Mouse (Mus musculus) hindbrain, embryonic 10.5 days (tissue): ENCODE measurements around the gene Pnkd. TPM values are rescaled to one million over a fixed set of nuclear protein-coding genes. Genes with fewer than 3 reads are reported as not detected.

ENCODE experiments used
- microRNA counts: library from miRNA; unstranded; fragments of <30 nt; microRNA quantifications from one replicate; lab custom pipeline; 2017
- polyA plus RNA-seq: library from polyadenylated mRNA; unstranded; fragments of >200 nt; fragmentation: Nextera tagmentation; extraction: Ambion mirVana; gene quantifications from 2 replicates; pipeline ENCODE4 v1.2.1, GENCODE M21; 2016

Pnkd gene
- polyA plus RNA-seq, 1 experiment from 2014 or later, result 120 TPM

MicroRNAs encoded within 50 kb of the gene (microRNA counts, 519-probe panel; counts per million panel counts)
- 1,255 counts per million, percentile 77 among the panel's probes with 10 or more counts for microRNA mmu-miR-26b (lab: Ali Mortazavi, UCI)

Other genes with a start within 250 kb of the Pnkd start
- gene Tns1, start 160.5 kb upstream of the Pnkd start, polyA plus RNA-seq, result 15.1 and 15.3 TPM in 2 replicates
- gene Rufy4, start 159.4 kb upstream of the Pnkd start, polyA plus RNA-seq, result 0.31 and 0.37 TPM in 2 replicates
- gene Cxcr2, start 130.9 kb upstream of the Pnkd start, polyA plus RNA-seq, result 0.11 and 0.18 TPM in 2 replicates
- gene Cxcr1, start 90.3 kb upstream of the Pnkd start, polyA plus RNA-seq, result not detected in 2 replicates
- gene Arpc2, start 48.8 kb upstream of the Pnkd start, polyA plus RNA-seq, result 352 and 355 TPM in 2 replicates
- 0.15 and 0.24 TPM in 2 replicates for gene Gpbar1, start 6.4 kb upstream of the Pnkd start, polyA plus RNA-seq
- 238 and 248 TPM in 2 replicates for gene Aamp, start 192 bp upstream of the Pnkd start, polyA plus RNA-seq
- 11.6 and 12.6 TPM in 2 replicates for gene Tmbim1, start 20.7 kb downstream of the Pnkd start, polyA plus RNA-seq
- gene Catip, start 77.2 kb downstream of the Pnkd start, polyA plus RNA-seq, result 0.37 and 1.4 TPM in 2 replicates
- 1.8 and 3.0 TPM in 2 replicates for gene Slc11a1, start 90.3 kb downstream of the Pnkd start, polyA plus RNA-seq
- 34.3 and 35.7 TPM in 2 replicates for gene Ctdsp1, start 106.6 kb downstream of the Pnkd start, polyA plus RNA-seq
- gene Vil1, start 124.4 kb downstream of the Pnkd start, polyA plus RNA-seq, result 0.21 and 0.24 TPM in 2 replicates
- gene Cnot9, start 221.1 kb downstream of the Pnkd start, polyA plus RNA-seq, result 84.6 and 100 TPM in 2 replicates